Mouse (Mus musculus) spleen, adult 2 months (tissue): Measurements from ENCODE around the gene Cnksr1.

ENCODE experiments used
- CTCF ChIP-seq: fragments of 200-500 bp; IDR thresholded peaks from 2 replicates; pipeline ENCODE4 v1.5.1; 2011; ENCODE audit warnings: mild to moderate bottlenecking, inconsistent platforms; ENCODE audit not compliant: insufficient read depth, insufficient read length, insufficient replicate concordance; ENCODE audit errors: extremely low read depth
- POLR2A ChIP-seq: fragments of 200-500 bp; IDR thresholded peaks from 2 replicates; pipeline ENCODE4 v1.6.1; 2011; ENCODE audit warnings: low read depth, low read length, inconsistent platforms

DNA sequence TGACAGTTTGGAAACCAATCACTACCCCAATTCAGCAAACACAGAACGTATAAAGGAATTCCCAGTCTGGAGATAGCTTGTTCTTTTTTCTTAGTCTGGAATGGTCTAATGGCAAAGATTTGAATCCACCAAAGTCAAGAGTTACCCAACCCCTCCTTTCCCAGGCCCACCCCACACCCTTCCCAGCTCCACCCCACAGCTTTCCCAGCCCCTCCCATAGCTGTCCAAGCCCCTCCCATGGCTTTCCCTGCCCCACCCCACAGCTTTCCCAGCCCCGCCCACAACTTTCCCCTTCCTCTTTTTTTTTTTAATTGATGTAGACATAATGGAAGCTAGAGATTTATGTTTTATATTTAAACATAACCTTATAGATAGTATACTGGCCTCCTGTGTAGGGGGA is 38.8 kb downstream of the Cnksr1 start:
- TF ChIP-seq CTCF (no peak), POLR2A (no peak)
